Mouse (Mus musculus) spleen, postnatal 4 days (tissue): Measurements from ENCODE around the gene Ube2t.

Source experiments
- DNase-seq, 2 experiments: peaks; one replicate each; pipeline ENCODE4 v3.0.0; 2022; ENCODE audit warnings: low spot score in 2 of 2

Ube2t gene

DNA sequence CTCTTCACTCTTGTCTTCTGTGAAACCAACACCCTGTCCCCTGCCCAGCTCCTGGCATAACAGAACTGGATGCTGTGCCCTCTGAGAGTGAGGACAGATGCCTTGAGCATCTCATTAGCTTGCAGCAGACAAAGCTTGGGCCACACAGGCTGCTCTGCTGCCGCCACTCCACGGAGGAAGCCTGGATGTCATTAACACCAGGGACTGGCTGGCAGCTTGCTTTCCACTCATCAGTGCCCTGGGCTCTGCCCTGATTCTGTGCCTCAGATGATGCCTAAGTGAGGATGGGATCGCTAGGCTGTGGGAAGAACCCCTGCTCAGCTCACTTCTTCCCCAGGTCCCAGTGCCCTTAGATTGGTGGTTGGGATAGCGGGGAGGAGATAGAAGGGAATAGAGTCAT lies 33.1 kb downstream of the Ube2t start:
- DNase-seq, result no peak

DNA sequence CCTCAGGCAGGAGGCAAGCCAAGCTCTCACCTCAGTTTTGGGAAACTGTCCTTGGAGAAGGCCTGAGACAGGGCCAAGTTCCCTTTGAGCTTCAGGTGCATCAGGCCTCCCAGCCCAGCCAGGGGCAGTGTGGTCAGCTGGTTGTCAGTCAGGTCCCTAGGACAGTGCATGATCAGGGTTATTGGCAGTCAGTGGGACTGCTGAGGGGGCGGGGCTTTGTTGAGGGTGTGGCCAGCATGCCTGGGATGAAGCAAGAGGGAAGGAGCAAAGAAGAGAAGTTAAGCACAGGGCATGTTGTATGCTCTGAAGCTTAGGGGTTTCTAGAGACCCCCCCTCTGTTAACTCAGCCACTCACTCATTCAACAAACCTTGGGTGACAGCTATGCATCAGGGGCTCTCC lies 33.6 kb downstream of the Ube2t start:
- DNase-seq, result no peak

DNA sequence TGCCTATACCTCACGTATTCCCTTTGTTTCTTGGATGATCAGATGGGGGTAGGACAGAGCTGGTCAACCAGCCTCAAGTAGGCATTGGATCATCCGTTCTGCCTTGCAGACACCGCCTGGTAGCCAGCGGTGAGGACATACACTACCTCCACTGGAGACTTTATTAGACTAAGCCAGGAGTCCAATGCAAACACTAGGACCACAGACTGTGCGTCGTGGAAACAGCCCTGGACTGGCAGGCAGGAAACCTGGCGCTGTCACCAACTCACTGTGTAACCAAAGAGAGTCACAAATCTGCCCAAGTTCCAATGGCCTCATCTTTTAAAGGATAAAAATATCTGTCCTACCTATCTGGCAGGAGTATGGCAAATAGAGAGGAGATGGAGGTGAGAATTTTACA lies 34.1 kb downstream of the Ube2t start:
- no peak for DNase-seq

DNA sequence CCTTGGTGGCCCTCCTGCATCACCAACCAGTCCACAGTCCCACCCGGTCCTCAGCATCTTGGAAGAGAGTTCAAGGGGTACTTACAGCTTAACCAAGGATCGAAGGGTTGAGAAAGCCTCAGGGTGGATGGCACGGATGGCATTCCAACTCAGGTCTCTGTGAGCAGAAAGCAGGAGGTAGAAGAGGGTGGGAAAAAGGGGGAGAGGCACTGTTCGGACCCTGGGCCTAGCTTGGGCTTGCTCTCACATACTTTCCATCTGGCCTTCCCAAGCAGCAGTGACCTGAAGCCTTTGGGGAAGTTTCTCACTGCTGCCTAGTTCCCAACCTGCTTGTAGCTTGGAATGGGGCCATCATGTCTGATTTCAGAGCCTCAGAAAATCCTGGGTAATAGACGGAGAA lies 35.2 kb downstream of the Ube2t start:
- DNase-seq, result no peak

DNA sequence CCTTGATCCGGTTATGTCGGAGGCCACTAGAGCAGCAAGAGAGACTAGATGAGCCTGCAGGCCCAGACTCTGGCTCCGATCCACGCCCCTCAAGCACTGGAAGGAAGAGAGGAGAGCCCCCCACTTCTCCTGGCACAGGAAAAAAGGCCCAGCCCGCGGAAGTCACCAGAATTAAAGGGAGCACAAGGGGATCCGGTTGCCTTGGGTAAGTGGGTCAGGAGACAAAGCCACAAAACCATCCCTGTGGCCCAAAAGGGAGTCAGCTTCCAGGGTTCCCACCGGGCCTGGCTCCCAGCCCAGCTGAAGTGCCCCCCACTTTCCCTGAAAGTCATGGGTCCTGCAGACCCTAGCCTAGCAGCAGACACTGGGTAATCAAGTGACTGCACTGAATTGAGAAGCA lies 35.9 kb downstream of the Ube2t start:
- DNase-seq, result no peak

DNA sequence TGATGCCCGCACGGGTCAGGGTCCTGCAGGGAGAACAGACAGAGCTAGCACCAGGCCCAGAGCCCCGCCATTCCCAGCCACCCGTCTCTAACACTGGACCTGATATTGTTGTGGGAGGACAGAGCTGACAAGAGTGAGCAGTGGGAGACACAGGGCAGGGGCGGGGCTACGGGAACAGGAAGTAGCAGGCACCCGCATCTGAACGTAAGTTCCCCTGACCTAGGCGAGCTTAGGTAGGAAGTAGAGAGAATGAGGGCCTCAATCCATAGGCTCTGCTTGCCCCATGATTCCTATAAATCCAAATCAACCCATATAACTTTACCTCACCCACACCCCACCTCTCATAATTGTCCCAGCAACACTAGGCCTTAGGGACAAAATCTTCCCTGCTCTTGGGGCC lies 38.2 kb downstream of the Ube2t start:
- no peak for DNase-seq

DNA sequence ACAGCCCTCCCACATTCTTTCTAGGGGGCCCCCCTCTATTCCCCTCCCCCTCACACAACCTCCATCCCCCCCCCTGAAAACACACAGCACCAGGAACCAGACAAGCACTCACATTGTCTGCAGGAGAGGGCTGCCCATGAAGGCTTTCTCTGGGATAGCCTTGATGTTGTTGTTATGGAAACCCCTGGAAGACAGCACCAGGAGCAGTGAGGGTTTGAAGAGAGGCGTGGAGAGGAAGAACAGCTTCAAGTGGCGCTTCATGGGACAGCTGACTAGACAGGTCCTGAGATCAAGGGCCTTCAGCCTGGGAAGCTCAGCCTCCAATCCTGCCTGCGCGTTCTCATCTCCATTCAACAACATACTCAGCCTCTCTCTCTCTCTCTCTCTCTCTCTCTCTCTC lies 41.0 kb downstream of the Ube2t start:
- DNase-seq, result no peak

DNA sequence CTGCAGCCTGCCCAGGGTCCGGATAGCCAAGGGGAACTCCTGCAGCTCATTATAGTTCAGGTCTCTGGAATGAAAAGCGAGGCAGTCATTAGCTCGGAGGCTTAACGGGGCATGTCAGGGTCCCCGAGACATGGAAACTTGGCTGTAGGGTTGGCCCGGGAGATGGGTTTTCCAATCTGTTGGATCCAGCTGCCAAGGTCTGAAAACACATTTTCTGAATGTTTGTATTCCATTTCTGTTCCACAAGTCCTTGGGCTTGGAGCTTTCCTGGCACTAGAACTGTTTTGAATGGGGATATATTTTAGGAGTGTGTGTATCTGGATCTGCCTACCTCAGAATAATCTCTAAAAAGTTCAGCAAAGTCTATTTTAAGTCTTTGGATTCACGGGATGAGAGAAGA lies 43.3 kb downstream of the Ube2t start:
- no peak for DNase-seq

DNA sequence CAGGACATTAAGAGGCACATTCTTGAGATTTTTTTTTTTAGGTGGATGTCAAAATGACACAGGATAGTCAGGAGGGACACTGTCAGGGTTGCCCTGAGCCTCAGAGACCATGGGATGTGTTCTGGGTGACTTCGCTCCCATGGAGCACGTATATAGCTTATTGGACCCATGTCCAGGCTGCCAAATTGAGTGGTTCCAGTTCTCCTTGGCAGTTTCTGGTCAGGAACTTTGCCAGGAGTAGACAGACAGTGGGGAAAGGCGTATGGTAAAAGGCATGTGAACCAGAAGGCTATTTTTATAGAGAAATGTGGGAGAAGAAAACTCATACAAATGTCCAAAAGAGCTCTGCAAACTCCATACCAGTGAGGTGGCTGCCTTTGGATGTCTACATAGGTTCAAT lies 47.5 kb downstream of the Ube2t start:
- DNase-seq, result no peak

DNA sequence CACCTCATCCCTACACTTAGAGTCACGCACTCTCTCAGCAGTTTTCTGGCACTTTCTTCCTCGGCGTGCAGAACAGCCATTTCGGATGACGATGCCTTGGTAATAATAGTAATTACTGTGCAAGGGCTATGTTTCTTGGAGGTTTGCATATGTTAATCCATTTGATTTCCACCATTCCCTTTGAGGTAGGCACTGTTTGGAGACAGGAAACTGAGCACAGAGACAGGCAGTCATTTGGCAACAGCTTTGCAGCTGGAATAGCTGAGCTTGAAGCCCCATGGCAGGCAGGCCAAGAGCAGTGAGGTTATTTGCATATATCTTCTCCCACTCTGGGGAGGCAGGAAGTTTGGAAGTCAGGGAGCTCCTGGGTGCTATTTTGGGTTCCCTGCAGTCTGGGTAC lies 49.5 kb downstream of the Ube2t start:
- no peak for DNase-seq

DNA sequence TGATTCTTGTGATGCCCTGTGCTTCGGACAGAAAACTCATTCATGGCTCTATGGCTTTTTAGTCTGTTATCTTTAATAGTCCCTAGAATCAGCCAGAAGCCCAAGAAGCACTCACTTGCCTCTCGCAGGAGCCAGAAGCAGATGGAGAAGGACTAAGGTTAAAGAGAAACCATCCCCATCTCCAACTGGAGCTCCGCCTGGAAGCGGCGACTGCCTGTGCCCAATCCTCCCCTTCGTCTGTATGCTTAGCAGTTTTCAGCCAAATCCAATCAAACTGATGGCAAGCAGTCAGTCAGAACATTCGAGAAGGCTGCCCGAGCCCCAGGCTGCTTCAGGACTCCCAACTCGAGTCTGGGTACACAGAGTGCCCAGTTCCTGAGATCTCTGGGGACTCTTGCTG lies 50.1 kb downstream of the Ube2t start:
- DNase-seq, result no peak

DNA sequence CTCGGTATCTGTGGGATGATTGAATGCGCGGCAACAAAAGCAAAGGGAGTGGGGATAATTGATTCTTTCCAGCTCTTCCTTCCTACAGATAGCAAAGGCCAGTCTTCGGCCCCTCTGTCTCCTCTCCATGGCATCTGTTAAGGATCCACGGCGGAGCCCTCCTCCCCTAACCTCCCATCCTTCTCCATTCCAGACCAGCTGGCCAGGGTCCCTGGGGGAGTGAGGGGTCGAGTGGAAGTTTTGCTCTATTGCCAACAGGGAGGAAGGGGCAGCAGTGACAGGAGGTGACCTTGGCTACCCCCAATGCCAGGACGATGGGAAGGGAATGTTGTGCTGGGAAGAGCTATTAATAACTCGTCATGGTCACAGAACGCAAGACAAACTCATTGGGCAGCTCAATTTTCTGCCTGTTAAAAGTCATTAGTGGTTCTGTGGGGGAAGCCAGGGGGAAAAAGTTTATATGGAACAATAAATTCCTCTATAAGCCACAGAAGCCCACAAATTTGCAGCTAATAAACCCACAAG lies 52.6 kb downstream of the Ube2t start:
- DNase-seq, result no peak

DNA sequence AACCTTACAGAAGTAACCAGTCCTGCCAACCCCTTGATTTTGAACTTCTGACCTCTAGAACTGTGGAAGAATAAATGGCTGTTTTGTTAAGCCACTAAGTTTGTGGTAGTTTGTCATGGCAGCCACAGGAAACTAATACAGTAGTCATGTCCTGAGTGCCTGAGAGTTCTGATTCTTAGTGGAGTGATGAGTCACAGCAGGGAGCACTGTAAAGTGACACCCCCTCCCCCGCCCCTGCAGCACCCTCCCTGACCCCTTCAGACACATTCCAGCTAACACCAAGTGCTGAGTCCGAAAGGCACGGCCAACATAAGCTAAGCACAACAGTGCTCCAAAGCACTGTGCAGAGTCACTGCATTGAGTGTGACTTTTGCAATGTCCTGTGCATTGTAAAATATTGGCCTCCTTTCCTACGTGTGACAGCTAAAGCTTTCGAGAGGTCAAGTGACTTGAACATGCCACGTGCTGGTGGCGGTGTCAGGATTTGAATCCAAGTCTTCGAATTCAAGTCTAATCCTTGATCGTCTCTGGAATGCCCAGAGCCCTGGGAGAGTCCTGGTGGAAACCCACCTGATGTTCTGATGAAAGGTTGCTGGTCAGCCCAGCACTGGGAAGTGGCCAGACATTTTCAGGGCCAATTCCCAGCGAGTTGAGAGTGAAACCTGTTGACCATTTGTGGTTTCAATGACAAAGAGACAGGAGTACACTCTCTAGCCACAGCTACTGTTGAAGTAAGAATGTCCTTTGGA lies 54.7 kb downstream of the Ube2t start:
- no peak for DNase-seq

DNA sequence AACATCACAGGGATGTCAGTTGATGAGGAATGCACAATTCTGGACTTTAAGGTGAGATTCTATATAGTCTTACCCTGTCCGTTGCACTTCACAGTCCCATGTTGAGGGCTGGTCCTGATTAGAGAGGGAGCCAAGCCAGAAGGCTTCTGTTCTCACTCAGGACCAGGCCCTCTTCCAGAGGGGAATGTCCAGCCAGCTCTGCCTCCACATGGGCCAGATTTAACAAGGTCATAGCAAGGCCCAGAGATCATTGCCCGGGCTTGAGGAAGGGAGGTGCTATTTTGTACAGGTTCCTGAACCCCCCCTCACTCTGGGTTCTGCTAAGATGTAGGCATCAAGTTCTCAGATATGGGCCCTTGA lies 55.3 kb downstream of the Ube2t start:
- DNase-seq, result no peak

DNA sequence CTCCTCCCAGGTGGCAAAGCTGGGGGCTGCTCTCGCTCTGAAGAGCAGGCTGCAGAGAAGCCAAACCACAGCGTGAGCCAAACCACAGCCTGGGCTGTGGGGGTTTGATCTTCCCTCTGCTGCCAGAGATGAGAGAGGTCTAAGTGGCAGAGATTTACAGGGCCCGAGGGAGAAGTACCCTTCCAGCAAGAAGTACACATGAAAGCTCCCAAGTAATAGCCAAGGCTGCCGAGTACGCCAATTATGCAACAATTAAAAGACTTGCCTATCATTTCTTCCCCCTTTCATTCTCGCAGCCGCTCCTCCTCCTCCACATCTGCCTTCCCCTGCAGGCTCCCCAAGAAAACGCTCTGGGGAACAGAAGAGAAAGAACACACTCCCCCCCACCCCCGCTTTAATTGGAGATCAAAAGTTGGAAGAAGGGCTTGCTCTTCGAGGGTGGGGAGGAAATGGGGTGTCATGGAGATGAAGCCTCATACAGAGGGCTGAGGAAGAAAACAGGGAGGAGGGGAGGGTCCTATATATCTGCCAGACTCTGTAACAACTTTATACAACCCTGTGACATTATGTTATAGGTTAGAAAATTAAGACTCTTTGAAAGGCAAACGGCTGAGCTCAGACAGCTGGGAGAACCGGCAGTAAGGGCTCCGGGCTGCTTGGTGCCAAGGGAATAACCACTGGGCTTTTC lies 56.9 kb downstream of the Ube2t start:
- DNase-seq, result no peak

DNA sequence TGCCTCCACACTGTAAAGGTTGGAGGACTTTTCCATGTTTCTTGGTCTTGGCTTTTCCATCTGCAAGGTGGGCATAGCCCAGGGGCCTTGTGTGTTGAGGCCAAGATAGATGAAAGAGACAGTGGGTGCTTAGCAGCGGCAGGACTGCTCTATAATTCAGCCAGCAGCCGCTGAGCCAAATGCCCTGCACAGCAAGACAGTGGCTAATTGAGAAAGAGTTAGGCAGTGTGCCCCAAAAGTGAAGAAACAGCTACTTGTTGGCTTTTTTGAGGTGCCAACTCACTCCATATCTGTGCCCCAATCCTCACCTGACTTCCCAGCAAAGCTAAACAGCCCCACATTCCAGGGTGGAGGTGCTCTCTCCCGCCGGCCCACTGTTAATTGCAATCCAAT lies 57.4 kb downstream of the Ube2t start:
- no peak for DNase-seq

DNA sequence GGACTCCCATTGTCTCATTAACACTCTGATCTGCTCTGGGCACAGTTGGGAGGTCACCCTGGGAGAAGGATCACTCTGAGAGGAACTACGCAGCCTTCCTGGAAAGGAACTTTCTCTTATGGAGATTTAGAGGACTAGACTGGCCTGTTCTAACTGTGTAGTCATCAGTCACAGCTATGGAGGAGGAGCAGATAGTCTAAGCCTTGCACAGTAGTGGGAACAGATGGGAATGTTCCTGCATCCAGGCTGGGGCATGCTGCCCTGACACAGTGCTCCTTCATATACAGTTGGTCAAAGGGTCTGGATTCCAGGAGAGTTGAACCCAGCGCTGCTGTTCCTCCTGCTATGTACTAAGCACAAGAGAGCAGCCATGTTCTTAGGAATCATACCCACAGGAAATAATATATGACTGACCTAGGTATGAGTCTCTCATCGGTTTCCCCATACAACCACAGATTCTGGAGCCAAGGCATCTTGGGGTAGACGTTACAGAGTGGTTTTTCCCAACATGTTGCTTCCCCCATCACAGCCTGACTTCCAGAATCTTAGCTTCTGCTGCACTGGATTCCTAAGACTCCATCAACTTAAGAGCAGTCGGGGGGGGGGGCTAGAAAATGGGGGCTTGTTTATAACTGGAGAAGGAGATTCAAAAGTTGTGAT lies 58.0 kb downstream of the Ube2t start:
- DNase-seq, result no peak

DNA sequence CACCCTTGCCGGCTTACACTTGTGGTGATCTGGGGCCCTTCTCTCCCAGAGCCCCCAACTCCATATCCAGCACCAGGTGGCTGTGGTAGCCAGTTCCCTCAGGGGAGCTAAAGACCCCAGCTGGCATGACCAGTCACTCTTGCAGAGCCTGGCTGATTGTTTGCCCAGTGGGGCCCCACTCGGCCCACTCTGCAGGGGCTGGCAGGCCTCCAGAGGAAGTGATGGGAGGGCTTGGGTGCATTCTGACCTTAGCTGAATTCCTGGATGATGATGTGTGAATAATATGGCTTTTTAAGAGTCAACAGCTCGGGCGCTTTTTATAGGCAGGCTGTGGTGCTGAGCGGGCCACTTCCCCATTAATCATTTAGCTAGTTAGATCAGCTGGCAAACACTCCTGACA lies 58.6 kb downstream of the Ube2t start:
- no peak for DNase-seq

DNA sequence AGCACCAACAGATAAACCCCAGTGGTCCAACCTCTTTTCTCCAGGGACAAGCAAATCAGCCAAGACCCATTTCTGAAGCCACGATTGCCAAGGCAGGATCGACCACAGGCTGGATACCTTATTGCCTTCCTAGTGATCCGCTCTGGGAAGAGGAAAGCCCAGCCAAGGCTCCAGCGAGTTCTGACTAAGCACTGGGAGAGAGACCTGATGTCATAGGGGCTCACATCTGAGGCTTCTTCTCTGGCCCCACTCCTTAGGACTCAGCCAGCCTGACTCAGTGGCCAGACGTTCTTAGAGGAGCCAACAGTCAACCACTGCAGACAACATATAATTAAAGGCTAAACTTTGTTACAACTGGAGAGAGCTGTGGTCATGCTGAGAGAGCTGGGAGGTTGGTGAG lies 59.6 kb downstream of the Ube2t start:
- no peak for DNase-seq

DNA sequence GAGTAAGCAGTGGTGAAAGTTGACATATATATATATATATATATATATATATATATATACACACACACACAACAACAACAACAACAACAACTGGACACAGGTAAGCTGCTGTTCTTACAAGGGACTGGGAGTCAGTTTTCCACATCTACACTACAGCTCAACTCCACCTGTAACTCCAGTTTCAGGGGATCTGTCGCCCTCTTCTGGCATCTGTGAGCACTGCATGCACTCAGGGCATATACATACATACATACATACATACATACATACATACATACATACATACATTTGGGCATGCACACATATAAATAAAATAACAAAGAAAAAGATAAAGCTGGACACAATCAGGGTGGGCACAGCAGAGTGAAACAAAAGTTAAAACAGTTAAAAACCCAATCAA lies 61.2 kb downstream of the Ube2t start:
- DNase-seq, result no peak
